Mouse (Mus musculus): ENCODE results near the gene Wnt10b. TPM values are rescaled to one million over a fixed set of nuclear protein-coding genes. Genes with fewer than 3 reads are reported as not detected.
"Not testable (repeated sequence)": the region's sequence is repeated elsewhere in the genome, so short reads cannot be mapped to it uniquely, and the experiment has no call there.

Gene Wnt10b
- polyA plus RNA-seq, 1 experiment from 2014 or later: 2.3 TPM

- 3% methylated on average over 21 of the region's 24 CpGs for WGBS
- Histone ChIP-seq H3K4me1 (ENCODE audit: control insufficient read depth, insufficient read depth, low read length) (peaks cover 2% of the 10 kb centered on the region; the same call in 1 of the 2 replicates), H3K27me3 (ENCODE audit: control insufficient read depth, insufficient read depth, low read length) (no peaks in the 10 kb centered on the region), H3K36me3 (replicated peaks; ENCODE audit: control insufficient read depth, insufficient read depth, low read depth, low read length) (no peaks in the 10 kb centered on the region; the same call in 1 of the 2 replicates), H3K4me2 (ENCODE audit: low read depth, low read length) (peak overlapping the region; percentile 84), H3K9me3 (replicated peaks; ENCODE audit: control insufficient read depth, low read length) (no peaks in the 10 kb centered on the region), H3K9ac (replicated peaks; ENCODE audit: low read length) (peak overlapping the region; percentile 91), H3K4me3 (ENCODE audit: low read depth, low read length) (peak overlapping the region; percentile 100), H3K27ac (replicated peaks; ENCODE audit: low read depth, low read length) (peak overlapping the region; percentile 70)
- ATAC-seq (replicated peaks; ENCODE audit: insufficient number of reproducible peaks, low FRiP score, low TSS enrichment, low read depth) (peak; percentile 72), DNase-seq (ENCODE audit: low spot score) (peak; percentile 81)
Measured at GRCm38 (mm10) chr15:98762201-98762621, 15.7 kb downstream of the Wnt10b start.

GRCm38 (mm10) chr15:98754125-98754524, 23.8 kb downstream of the Wnt10b start:
- Histone ChIP-seq H3K36me3 (replicated peaks; ENCODE audit: control insufficient read depth, insufficient read depth, low read depth, low read length) (no peaks in the 10 kb centered on the region; the same call in 1 of the 2 replicates), H3K27me3 (ENCODE audit: control insufficient read depth, insufficient read depth, low read length) (no peaks in the 10 kb centered on the region), H3K4me1 (ENCODE audit: control insufficient read depth, insufficient read depth, low read length) (no peaks in the 10 kb centered on the region), H3K9ac (replicated peaks; ENCODE audit: low read length) (no peak overlapping the region), H3K9me3 (replicated peaks; ENCODE audit: control insufficient read depth, low read length) (no peaks in the 10 kb centered on the region), H3K4me2 (ENCODE audit: low read depth, low read length) (no peak overlapping the region), H3K27ac (replicated peaks; ENCODE audit: low read depth, low read length) (no peak overlapping the region), H3K4me3 (ENCODE audit: low read depth, low read length) (no peak overlapping the region)
- WGBS: 90% methylated on average over 2 of the region's 2 CpGs
- ATAC-seq (replicated peaks; ENCODE audit: insufficient number of reproducible peaks, low FRiP score, low TSS enrichment, low read depth) (no peak), DNase-seq (ENCODE audit: low spot score) (no peak)

GRCm38 (mm10) chr15:98753021-98753423, 24.9 kb downstream of the Wnt10b start:
- no peak for ATAC-seq (replicated peaks; ENCODE audit: insufficient number of reproducible peaks, low FRiP score, low TSS enrichment, low read depth)
- Histone ChIP-seq H3K9ac (replicated peaks; ENCODE audit: low read length) (no peak overlapping the region), H3K27ac (replicated peaks; ENCODE audit: low read depth, low read length) (no peak overlapping the region), H3K4me1 (ENCODE audit: control insufficient read depth, insufficient read depth, low read length) (no peaks in the 10 kb centered on the region), H3K27me3 (ENCODE audit: control insufficient read depth, insufficient read depth, low read length) (no peaks in the 10 kb centered on the region), H3K36me3 (replicated peaks; ENCODE audit: control insufficient read depth, insufficient read depth, low read depth, low read length) (no peaks in the 10 kb centered on the region; the same call in 1 of the 2 replicates), H3K9me3 (replicated peaks; ENCODE audit: control insufficient read depth, low read length) (no peaks in the 10 kb centered on the region), H3K4me2 (ENCODE audit: low read depth, low read length) (no peak overlapping the region), H3K4me3 (ENCODE audit: low read depth, low read length) (no peak overlapping the region)
- WGBS: 75% methylated on average over 8 of the region's 8 CpGs
- DNase-seq (ENCODE audit: low spot score): no peak

DNA sequence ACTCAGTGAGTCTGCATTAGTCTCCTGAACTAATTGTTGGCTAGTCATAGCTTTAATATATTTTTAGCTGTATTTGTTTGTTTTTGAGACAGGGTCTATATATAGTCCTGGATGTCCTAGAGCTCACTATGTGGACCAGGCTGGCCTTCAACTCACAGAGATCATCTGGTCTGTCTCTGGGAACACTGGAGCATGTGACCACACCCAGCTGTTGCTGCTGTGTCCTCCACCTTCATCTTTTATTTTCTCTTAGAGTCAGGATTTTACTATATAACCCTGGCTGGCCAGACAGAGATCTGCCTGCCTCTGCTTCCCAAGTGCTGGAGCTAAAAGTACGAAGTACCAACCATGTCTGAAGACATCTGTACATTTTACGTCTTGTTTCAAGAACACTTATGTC, 28.9 kb downstream of the Wnt10b start:
- WGBS: 94% methylated on average over 2 of the region's 2 CpGs
- H3K4me1 ChIP-seq (ENCODE audit: control insufficient read depth, insufficient read depth, low read length): no peaks in the 10 kb centered on the region
- DNase-seq (ENCODE audit: low spot score) (no peak), ATAC-seq (replicated peaks; ENCODE audit: insufficient number of reproducible peaks, low FRiP score, low TSS enrichment, low read depth) (no peak)
- H3K9me3 ChIP-seq (replicated peaks; ENCODE audit: control insufficient read depth, low read length): no peaks in the 10 kb centered on the region
- no peak overlapping the region for H3K27ac ChIP-seq (replicated peaks; ENCODE audit: low read depth, low read length)
- no peak overlapping the region for H3K4me3 ChIP-seq (ENCODE audit: low read depth, low read length)
- H3K9ac ChIP-seq (replicated peaks; ENCODE audit: low read length): no peak overlapping the region
- H3K36me3 ChIP-seq (replicated peaks; ENCODE audit: control insufficient read depth, insufficient read depth, low read depth, low read length): no peaks in the 10 kb centered on the region
- no peaks in the 10 kb centered on the region for H3K27me3 ChIP-seq (ENCODE audit: control insufficient read depth, insufficient read depth, low read length)
- no peak overlapping the region for H3K4me2 ChIP-seq (ENCODE audit: low read depth, low read length)

- no peaks in the 10 kb centered on the region for H3K27me3 ChIP-seq (ENCODE audit: control insufficient read depth, insufficient read depth, low read length)
- no peak overlapping the region for H3K4me2 ChIP-seq (ENCODE audit: low read depth, low read length)
- H3K4me3 ChIP-seq (ENCODE audit: low read depth, low read length): no peak overlapping the region
- H3K4me1 ChIP-seq (ENCODE audit: control insufficient read depth, insufficient read depth, low read length): no peaks in the 10 kb centered on the region
- H3K27ac ChIP-seq (replicated peaks; ENCODE audit: low read depth, low read length): no peak overlapping the region
- no peak overlapping the region for H3K9ac ChIP-seq (replicated peaks; ENCODE audit: low read length)
- no peaks in the 10 kb centered on the region for H3K9me3 ChIP-seq (replicated peaks; ENCODE audit: control insufficient read depth, low read length)
- DNase-seq (ENCODE audit: low spot score) (no peak), ATAC-seq (replicated peaks; ENCODE audit: insufficient number of reproducible peaks, low FRiP score, low TSS enrichment, low read depth) (no peak)
- H3K36me3 ChIP-seq (replicated peaks; ENCODE audit: control insufficient read depth, insufficient read depth, low read depth, low read length): peaks cover under 1% of the 10 kb centered on the region
- 86% methylated on average over 6 of the region's 6 CpGs for WGBS
Measured at GRCm38 (mm10) chr15:98747296-98747695, 30.7 kb downstream of the Wnt10b start.

- no peaks in the 10 kb centered on the region for H3K9me3 ChIP-seq (replicated peaks; ENCODE audit: control insufficient read depth, low read length)
- no peak overlapping the region for H3K4me3 ChIP-seq (ENCODE audit: low read depth, low read length)
- H3K4me2 ChIP-seq (ENCODE audit: low read depth, low read length): no peak overlapping the region
- DNase-seq (ENCODE audit: low spot score) (no peak), ATAC-seq (replicated peaks; ENCODE audit: insufficient number of reproducible peaks, low FRiP score, low TSS enrichment, low read depth) (no peak)
- no peak overlapping the region for H3K9ac ChIP-seq (replicated peaks; ENCODE audit: low read length)
- H3K4me1 ChIP-seq (ENCODE audit: control insufficient read depth, insufficient read depth, low read length): no peaks in the 10 kb centered on the region
- H3K27ac ChIP-seq (replicated peaks; ENCODE audit: low read depth, low read length): no peak overlapping the region
- 89% methylated on average over 10 of the region's 10 CpGs for WGBS
- no peaks in the 10 kb centered on the region for H3K27me3 ChIP-seq (ENCODE audit: control insufficient read depth, insufficient read depth, low read length)
- H3K36me3 ChIP-seq (replicated peaks; ENCODE audit: control insufficient read depth, insufficient read depth, low read depth, low read length): peaks cover 2% of the 10 kb centered on the region
Measured at GRCm38 (mm10) chr15:98746344-98746965, 31.5 kb downstream of the Wnt10b start.

DNA sequence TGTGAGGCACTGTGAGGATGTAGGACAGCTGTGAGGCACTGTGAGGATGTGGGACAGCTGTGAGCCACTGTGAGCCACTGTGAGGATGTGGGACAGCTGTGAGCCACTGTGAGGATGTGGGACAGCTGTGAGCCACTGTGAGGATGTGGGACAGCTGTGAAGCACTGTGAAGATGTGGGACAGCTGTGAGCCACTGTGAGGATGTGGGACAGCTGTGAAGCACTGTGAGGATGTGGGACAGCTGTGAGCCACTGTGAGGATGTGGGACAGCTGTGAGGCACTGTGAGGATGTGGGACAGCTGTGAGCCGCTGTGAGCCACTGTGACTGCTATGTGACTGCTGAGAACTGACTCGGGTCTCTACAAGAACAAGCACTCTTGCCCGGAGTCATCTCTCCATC, 34.1 kb downstream of the Wnt10b start:
- H3K9ac ChIP-seq (replicated peaks; ENCODE audit: low read length); ATAC-seq (replicated peaks; ENCODE audit: insufficient number of reproducible peaks, low FRiP score, low TSS enrichment, low read depth); H3K9me3 ChIP-seq (replicated peaks; ENCODE audit: control insufficient read depth, low read length); H3K36me3 ChIP-seq (replicated peaks; ENCODE audit: control insufficient read depth, insufficient read depth, low read depth, low read length); H3K4me3 ChIP-seq (ENCODE audit: low read depth, low read length); H3K4me1 ChIP-seq (ENCODE audit: control insufficient read depth, insufficient read depth, low read length); H3K4me2 ChIP-seq (ENCODE audit: low read depth, low read length); H3K27me3 ChIP-seq (ENCODE audit: control insufficient read depth, insufficient read depth, low read length); DNase-seq (ENCODE audit: low spot score); H3K27ac ChIP-seq (replicated peaks; ENCODE audit: low read depth, low read length): not testable (repeated sequence)
- 83% methylated on average over 3 of the region's 3 CpGs for WGBS

GRCm38 (mm10) chr15:98742766-98743428, 35.1 kb downstream of the Wnt10b start:
- no peak for ATAC-seq (replicated peaks; ENCODE audit: insufficient number of reproducible peaks, low FRiP score, low TSS enrichment, low read depth)
- WGBS: 88% methylated on average over 8 of the region's 8 CpGs
- H3K4me3 ChIP-seq (ENCODE audit: low read depth, low read length): no peak overlapping the region

More at GRCm38 (mm10) chr15:98742766-98743428, 35.1 kb downstream of the Wnt10b start:
- DNase-seq (ENCODE audit: low spot score): no peak
- H3K9ac ChIP-seq (replicated peaks; ENCODE audit: low read length): no peak overlapping the region
- H3K36me3 ChIP-seq (replicated peaks; ENCODE audit: control insufficient read depth, insufficient read depth, low read depth, low read length): peaks cover 5% of the 10 kb centered on the region
- no peak overlapping the region for H3K4me2 ChIP-seq (ENCODE audit: low read depth, low read length)
- H3K27ac ChIP-seq (replicated peaks; ENCODE audit: low read depth, low read length): no peak overlapping the region
- H3K9me3 ChIP-seq (replicated peaks; ENCODE audit: control insufficient read depth, low read length): no peaks in the 10 kb centered on the region
- no peaks in the 10 kb centered on the region for H3K4me1 ChIP-seq (ENCODE audit: control insufficient read depth, insufficient read depth, low read length)
- H3K27me3 ChIP-seq (ENCODE audit: control insufficient read depth, insufficient read depth, low read length): no peaks in the 10 kb centered on the region
